Mouse (Mus musculus) lung, adult 2 months (tissue): ENCODE measurements around the gene Asz1.

ENCODE experiments used
- CTCF ChIP-seq: fragments of 200-500 bp; IDR thresholded peaks from 2 replicates; pipeline ENCODE4 v1.5.1; 2011; ENCODE audit warnings: mild to moderate bottlenecking, low read length, control low read depth; ENCODE audit not compliant: insufficient read depth
- POLR2A ChIP-seq: fragments of 200-500 bp; IDR thresholded peaks from 2 replicates; pipeline ENCODE4 v1.6.1; 2011; ENCODE audit warnings: low read depth, mild to moderate bottlenecking, control low read depth, low read length, borderline replicate concordance; ENCODE audit errors: extremely low read depth

GRCm38 (mm10) chr6:18076986-18077385 lies 31.9 kb downstream of the Asz1 start:
- TF ChIP-seq CTCF (no peak), POLR2A (no peak)
